Mouse (Mus musculus) myocyte (in vitro differentiated cells): Measurements from ENCODE around the gene Gm20388.

Source experiments
- E2F4 ChIP-seq: IDR thresholded peaks from one replicate; pipeline ENCODE4 v1.6.1; 2011; ENCODE audit warnings: mild to moderate bottlenecking, control low read depth, moderate library complexity; ENCODE audit not compliant: insufficient read depth
- MAX ChIP-seq: IDR thresholded peaks from one replicate; pipeline ENCODE4 v1.6.1; 2011; ENCODE audit warnings: low read depth, mild to moderate bottlenecking, control low read depth
- POLR2A ChIP-seq: IDR thresholded peaks from one replicate; pipeline ENCODE4 v1.6.1; 2011; ENCODE audit warnings: low read depth, mild to moderate bottlenecking, control low read depth, moderate library complexity; ENCODE audit not compliant: insufficient read length
- SRF ChIP-seq: IDR thresholded peaks from one replicate; pipeline ENCODE4 v1.6.1; 2011; ENCODE audit warnings: low read depth; ENCODE audit not compliant: control insufficient read depth, insufficient read length
- TCF12 ChIP-seq: IDR thresholded peaks from one replicate; pipeline ENCODE4 v1.6.1; 2011; ENCODE audit warnings: mild to moderate bottlenecking, control low read depth; ENCODE audit not compliant: poor library complexity, insufficient read depth, severe bottlenecking
- USF1 ChIP-seq: IDR thresholded peaks from one replicate; pipeline ENCODE4 v1.6.1; 2011; ENCODE audit warnings: low read depth, mild to moderate bottlenecking, control low read depth, moderate library complexity

DNA sequence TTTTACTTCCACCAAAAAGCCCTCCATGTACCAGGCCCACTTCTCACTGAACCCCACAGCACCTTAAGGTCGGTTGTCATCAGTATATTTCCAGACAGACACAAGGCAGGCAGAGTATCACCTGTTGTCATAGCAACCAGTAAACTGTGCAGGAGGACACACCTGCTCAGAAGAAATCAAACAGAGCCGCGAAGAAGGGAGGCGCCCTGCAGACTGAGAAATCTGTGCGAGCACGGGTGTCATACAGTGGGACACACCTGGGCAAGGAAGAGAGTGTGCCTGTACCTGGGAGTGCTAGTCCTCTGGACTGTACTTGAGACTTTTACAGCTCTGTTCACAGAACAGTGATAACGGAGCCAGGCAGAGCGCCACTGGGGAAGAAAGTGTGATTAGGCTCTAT lies 3798.1 kb downstream of the Gm20388 start:
- no peak for TF ChIP-seq POLR2A
- TF ChIP-seq MAX = no peak
- no peak for TF ChIP-seq TCF12
- TF ChIP-seq USF1 = no peak
- TF ChIP-seq SRF = no peak
- TF ChIP-seq E2F4 = no peak
